Mouse (Mus musculus) liver, postnatal 0 days (tissue): Measurements from ENCODE around the gene Dync2li1. TPM values are rescaled to one million over a fixed set of nuclear protein-coding genes. Genes with fewer than 3 reads are reported as not detected.

Experiments
- ATAC-seq: fragments of 200-750 bp; cut with Nextera tagmentation; 2 replicates; pipeline ENCODE4 v1.8.0; 2017; ENCODE audit warnings: mild to moderate bottlenecking, moderate library complexity
- DNase-seq: peaks from one replicate; pipeline ENCODE4 v3.0.0-alpha.2; 2016
- H3K27ac ChIP-seq: fragments of 300-500 bp; sonication (generic); 2 replicates; pipeline ENCODE4 v1.5.1; 2014; ENCODE audit warnings: antibody characterized with exemption, moderate library complexity, mild to moderate bottlenecking, low read depth
- H3K27me3 ChIP-seq: fragments of 300-500 bp; sonication (generic); 2 replicates; pipeline ENCODE4 v1.6.1; 2014; ENCODE audit warnings: low read length, control low read depth, mixed read lengths; ENCODE audit not compliant: insufficient read depth
- H3K36me3 ChIP-seq: fragments of 300-500 bp; sonication (generic); replicated peaks from 2 replicates; pipeline ENCODE4 v1.6.1; 2014; ENCODE audit warnings: mild to moderate bottlenecking, control low read depth, low read length, moderate library complexity, mixed read lengths; ENCODE audit not compliant: insufficient read depth
- H3K4me1 ChIP-seq: fragments of 300-500 bp; sonication (generic); 2 replicates; pipeline ENCODE4 v1.6.1; 2014; ENCODE audit warnings: antibody characterized with exemption, mild to moderate bottlenecking, control low read depth; ENCODE audit not compliant: insufficient read depth
- H3K4me2 ChIP-seq: fragments of 300-500 bp; sonication (generic); 2 replicates; pipeline ENCODE4 v1.6.1; 2014; ENCODE audit warnings: low read depth, mild to moderate bottlenecking, low read length, moderate library complexity, mixed read lengths
- H3K4me3 ChIP-seq: fragments of 300-500 bp; sonication (generic); 2 replicates; pipeline ENCODE4 v1.5.1; 2014; ENCODE audit warnings: low read depth, low read length
- H3K9ac ChIP-seq: fragments of 300-500 bp; sonication (generic); replicated peaks from 2 replicates; pipeline ENCODE4 v1.6.1; 2014; ENCODE audit warnings: mild to moderate bottlenecking, moderate library complexity
- H3K9me3 ChIP-seq: fragments of 300-500 bp; sonication (generic); 2 replicates; pipeline ENCODE4 v1.6.1; 2016; ENCODE audit warnings: mild to moderate bottlenecking, control low read depth, low read length, mixed read lengths
- CTCF ChIP-seq: sonication (generic); IDR thresholded peaks from 2 replicates; pipeline ENCODE4 v1.5.1; 2016; ENCODE audit warnings: antibody characterized with exemption, low read depth
- EP300 ChIP-seq: IDR thresholded peaks from 2 replicates; pipeline ENCODE4 v1.6.1; 2016; ENCODE audit warnings: antibody characterized with exemption, low read depth, mild to moderate bottlenecking
- WGBS: fragments of 180-500 bp; shearing (Covaris S2); extraction: QIAGEN DNeasy Blood & Tissue Kit; methylation state at CpG from one replicate; pipeline ENCODE4 v1.1.7; 2014; ENCODE audit not compliant: insufficient replicate concordance; 5-methylcytosine and 5-hydroxymethylcytosine counted together
- polyA plus RNA-seq: library from polyadenylated mRNA; unstranded; fragments of >200 nt; fragmentation: Nextera tagmentation; extraction: Ambion mirVana; gene quantifications from 2 replicates; pipeline ENCODE4 v1.2.1, GENCODE M21; 2015

Dync2li1 gene
- polyA plus RNA-seq, 1 experiment from 2014 or later: 2.4 TPM

DNA sequence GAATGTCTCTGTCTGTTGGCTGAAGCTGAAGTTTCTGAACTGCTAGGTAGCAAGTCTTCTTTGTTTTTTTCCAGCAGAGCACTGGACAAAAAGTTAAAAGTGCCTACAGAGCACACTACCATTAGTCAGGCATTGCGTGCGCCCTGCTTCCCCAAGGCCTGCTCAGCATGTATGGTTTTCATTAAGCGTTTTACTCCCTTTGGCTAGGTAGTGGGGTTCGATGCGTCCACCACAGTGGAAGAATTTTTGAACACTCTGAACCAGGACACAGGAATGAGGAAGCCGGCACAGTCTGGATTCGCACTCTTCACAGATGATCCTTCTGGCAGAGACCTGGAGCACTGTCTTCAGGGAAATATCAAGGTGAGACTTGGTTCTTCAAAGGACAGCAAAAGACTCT lies 27.4 kb upstream of the Dync2li1 start:
- H3K4me1 ChIP-seq: peaks cover 4% of the 10 kb centered on the region
- H3K36me3 ChIP-seq: no peaks in the 10 kb centered on the region
- no peak overlapping the region for H3K27ac ChIP-seq
- no peaks in the 10 kb centered on the region for H3K27me3 ChIP-seq
- WGBS: 82% methylated on average over 7 of the region's 7 CpGs
- no peak overlapping the region for H3K9ac ChIP-seq
- no peak overlapping the region for H3K4me3 ChIP-seq
- TF ChIP-seq CTCF (no peak), EP300 (no peak)
- no peaks in the 10 kb centered on the region for H3K9me3 ChIP-seq
- no peak for ATAC-seq
- H3K4me2 ChIP-seq: no peak overlapping the region
- DNase-seq: no peak

DNA sequence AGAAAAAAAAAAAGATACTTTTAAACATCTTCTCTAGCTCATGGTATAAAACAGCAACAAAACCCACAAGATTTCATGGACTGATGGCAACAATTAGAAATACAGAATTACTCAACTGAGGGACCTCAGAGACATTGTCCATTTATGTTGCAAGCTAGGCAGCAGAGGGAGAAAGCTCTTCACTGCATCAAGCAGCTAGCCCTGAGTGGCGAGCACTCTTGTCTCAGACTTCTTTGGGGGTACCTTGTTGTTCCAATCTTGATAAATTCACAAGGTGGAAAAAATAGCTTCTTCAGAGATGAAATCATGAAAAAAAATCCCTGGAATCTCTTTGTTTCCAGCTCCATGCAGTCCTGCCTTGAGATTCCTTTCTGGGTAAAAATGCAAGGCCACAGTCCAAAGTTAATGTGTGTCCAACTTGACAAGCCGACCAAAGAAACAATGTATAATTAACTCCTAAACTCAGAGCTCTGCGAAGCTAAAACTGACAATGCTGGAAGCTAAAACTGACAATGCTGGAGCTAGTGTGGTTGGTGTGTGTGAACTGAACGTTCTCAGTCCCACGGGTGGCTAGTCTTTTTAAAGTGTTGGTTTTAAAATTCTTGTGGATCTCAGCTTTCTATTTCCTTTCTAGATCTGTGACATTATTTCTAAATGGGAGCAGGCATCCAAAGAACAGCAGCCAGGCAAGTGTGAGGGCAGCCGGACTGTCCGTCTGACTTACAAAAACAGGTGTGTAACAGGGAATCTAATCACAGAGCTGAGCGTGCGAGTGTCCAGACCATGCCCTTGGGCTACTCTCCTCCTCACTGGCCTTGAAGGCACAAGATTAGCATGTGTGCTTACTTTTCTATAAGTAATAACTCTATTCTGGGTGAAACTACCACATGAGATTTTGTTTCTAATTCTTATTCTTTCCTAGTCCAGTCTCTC lies 26.0 kb upstream of the Dync2li1 start:
- no peak overlapping the region for H3K9ac ChIP-seq
- H3K9me3 ChIP-seq: no peaks in the 10 kb centered on the region
- no peak for TF ChIP-seq CTCF
- no peak for TF ChIP-seq EP300
- no peak for ATAC-seq
- peaks cover 4% of the 10 kb centered on the region for H3K4me1 ChIP-seq
- no peak overlapping the region for H3K27ac ChIP-seq
- WGBS: 60% methylated on average over 9 of the region's 9 CpGs
- no peak for DNase-seq
- H3K4me3 ChIP-seq: no peak overlapping the region
- no peaks in the 10 kb centered on the region for H3K36me3 ChIP-seq
- H3K4me2 ChIP-seq: no peak overlapping the region
- H3K27me3 ChIP-seq: no peaks in the 10 kb centered on the region

DNA sequence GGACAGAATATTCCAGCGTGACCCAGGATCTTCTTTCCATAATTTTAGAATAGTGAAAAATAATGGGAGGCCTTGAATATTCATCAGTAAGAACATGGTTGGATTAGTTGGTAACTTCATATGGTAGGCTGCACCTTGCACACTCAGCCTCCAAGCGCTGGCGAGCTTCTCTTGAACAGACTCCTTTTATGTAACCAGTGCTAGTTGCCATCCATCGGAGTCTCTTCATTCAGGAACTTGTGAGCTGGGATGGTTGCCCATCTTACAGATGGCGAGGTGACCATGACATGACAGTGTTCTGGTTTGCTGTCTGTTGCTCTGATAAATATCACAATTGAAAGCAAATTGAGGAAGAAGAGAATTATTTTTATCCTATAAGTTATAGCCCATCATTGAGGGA lies 24.5 kb upstream of the Dync2li1 start:
- Histone ChIP-seq H3K9me3 (no peaks in the 10 kb centered on the region), H3K27me3 (no peaks in the 10 kb centered on the region), H3K4me3 (no peak overlapping the region), H3K4me1 (peaks cover 4% of the 10 kb centered on the region), H3K4me2 (no peak overlapping the region), H3K9ac (no peak overlapping the region), H3K36me3 (no peaks in the 10 kb centered on the region), H3K27ac (no peak overlapping the region)
- ATAC-seq (no peak), DNase-seq (no peak)
- 77% methylated on average over 5 of the region's 5 CpGs for WGBS
- TF ChIP-seq CTCF (no peak), EP300 (no peak)

DNA sequence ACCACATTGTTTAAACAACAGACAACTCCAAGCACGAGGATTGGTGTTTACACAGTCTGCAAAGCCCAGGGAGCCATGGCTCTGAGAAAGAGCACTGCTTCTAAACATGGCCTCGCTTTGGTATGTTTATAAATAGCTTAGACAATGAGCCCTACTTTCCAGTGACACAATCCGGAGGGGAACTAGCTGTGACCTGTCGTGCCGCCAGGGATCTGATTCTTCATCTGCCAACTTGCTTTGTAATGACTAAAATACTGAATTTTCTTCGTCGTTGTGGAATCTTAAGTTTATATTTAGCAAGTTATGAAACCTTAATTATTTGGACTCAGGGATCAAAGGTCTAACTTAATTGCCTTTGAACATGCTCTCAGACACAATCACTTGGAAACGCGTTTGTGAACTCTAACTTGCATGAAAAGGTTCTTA lies 23.1 kb upstream of the Dync2li1 start:
- Histone ChIP-seq H3K36me3 (no peaks in the 10 kb centered on the region), H3K4me2 (no peak overlapping the region), H3K9ac (no peak overlapping the region), H3K27me3 (no peaks in the 10 kb centered on the region), H3K27ac (no peak overlapping the region), H3K9me3 (no peaks in the 10 kb centered on the region), H3K4me3 (no peak overlapping the region), H3K4me1 (peaks cover 4% of the 10 kb centered on the region)
- ATAC-seq (no peak), DNase-seq (no peak)
- TF ChIP-seq CTCF (no peak), EP300 (no peak)
- WGBS: 51% methylated on average over 9 of the region's 9 CpGs

DNA sequence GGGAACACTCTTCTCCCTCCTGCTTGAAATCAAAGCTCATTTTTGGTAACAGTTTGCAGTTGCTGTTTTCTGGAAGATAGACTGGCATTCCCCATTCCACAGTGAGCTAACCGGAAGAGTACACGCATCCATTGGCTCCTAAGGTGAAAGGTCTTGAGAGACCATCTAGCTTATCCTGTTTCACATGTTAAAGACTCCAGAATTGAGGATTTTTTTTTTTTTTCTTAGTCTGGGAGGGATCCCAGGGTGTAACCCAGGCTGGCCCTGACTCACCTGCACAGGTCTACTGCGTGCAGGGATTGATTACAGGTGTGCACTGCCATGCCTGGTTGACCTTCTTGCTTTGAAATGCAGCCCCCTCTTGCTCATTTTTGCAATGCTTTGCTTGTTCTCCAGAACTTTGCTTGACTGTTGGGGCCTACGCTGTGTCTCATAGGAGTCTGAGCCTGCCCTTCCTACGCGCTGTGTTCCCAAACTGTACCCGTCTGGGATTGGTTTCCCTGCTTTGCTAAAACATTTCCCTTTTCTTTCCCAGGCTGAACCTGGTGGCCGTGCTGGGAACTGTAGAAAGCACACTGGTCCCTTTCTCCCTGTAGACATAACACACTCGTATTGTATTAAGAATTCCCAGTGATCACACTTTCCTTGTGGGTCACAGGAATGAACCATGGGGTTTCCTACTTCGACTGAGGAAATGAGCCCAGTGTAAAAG lies 22.4 kb upstream of the Dync2li1 start:
- Histone ChIP-seq H3K9ac (no peak overlapping the region), H3K27me3 (no peaks in the 10 kb centered on the region), H3K27ac (no peak overlapping the region), H3K36me3 (no peaks in the 10 kb centered on the region), H3K4me1 (peaks cover 4% of the 10 kb centered on the region), H3K9me3 (no peaks in the 10 kb centered on the region), H3K4me2 (no peak overlapping the region), H3K4me3 (no peak overlapping the region)
- ATAC-seq (no peak), DNase-seq (no peak)
- no peak for TF ChIP-seq CTCF
- no peak for TF ChIP-seq EP300
- 86% methylated on average over 10 of the region's 10 CpGs for WGBS

DNA sequence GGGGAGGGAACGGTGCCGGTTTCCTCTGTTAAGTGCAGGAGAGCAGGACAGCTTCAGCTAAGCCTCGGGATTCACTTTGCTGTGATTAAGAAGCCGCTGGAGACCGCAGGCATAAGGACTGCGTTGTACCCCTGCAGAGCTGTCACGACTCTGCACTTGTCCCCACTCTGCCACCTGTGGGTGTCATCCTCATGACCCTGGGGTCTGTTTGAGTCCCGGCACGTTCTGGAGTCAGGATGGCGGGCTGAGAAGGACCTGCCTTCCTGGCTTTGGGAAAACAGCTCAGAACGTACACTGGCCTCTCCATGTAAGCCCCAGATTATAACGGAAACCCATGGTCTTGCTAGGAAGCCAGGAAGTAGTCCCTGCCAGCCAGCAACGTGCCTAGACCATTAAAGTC lies 19.3 kb upstream of the Dync2li1 start:
- H3K4me2 ChIP-seq: no peak overlapping the region
- no peak overlapping the region for H3K27ac ChIP-seq
- TF ChIP-seq EP300: no peak
- TF ChIP-seq CTCF: no peak
- H3K9ac ChIP-seq: no peak overlapping the region
- whole genome bisulfite sequencing: 52% methylated on average over 13 of the region's 13 CpGs
- H3K4me3 ChIP-seq: no peak overlapping the region
- H3K27me3 ChIP-seq: no peaks in the 10 kb centered on the region
- no peaks in the 10 kb centered on the region for H3K36me3 ChIP-seq
- H3K9me3 ChIP-seq: no peaks in the 10 kb centered on the region
- DNase-seq: no peak
- ATAC-seq: no peak
- peaks cover 3% of the 10 kb centered on the region; the same call in 1 of the 2 replicates for H3K4me1 ChIP-seq
